Mouse (Mus musculus) olfactory bulb, adult 2 months (tissue): ENCODE data around the gene Specc1. TPM values are rescaled to one million over a fixed set of nuclear protein-coding genes. Genes with fewer than 3 reads are reported as not detected.

Experiments
- H3K27ac ChIP-seq: fragments of 200-500 bp; 2 replicates; pipeline ENCODE4 v1.5.1; 2012; ENCODE audit warnings: low read depth, low read length; ENCODE audit not compliant: insufficient read depth
- H3K4me1 ChIP-seq: fragments of 200-500 bp; 2 replicates; pipeline ENCODE4 v1.6.1; 2012; ENCODE audit warnings: low read length; ENCODE audit not compliant: control insufficient read depth, insufficient read depth
- H3K4me3 ChIP-seq: fragments of 200-500 bp; 2 replicates; pipeline ENCODE4 v1.5.1; 2012; ENCODE audit warnings: mild to moderate bottlenecking, low read depth, low read length, moderate library complexity; ENCODE audit not compliant: insufficient read depth
- CTCF ChIP-seq: fragments of 200-500 bp; IDR thresholded peaks from 2 replicates; pipeline ENCODE4 v1.5.1; 2012; ENCODE audit warnings: low read depth, mild to moderate bottlenecking, low read length, moderate library complexity; ENCODE audit not compliant: insufficient read depth
- POLR2A ChIP-seq: fragments of 200-500 bp; IDR thresholded peaks from 2 replicates; pipeline ENCODE4 v1.6.1; 2012; ENCODE audit warnings: mild to moderate bottlenecking, low read depth, low read length, moderate library complexity; ENCODE audit not compliant: insufficient read depth
- WGBS: fragments of 180-500 bp; shearing (Covaris S2); methylation state at CpG from one replicate; pipeline ENCODE4 v1.1.7; 2018; 5-methylcytosine and 5-hydroxymethylcytosine counted together
- polyA plus RNA-seq: library from polyadenylated mRNA; stranded (reverse); fragments of >200 nt; gene quantifications from 2 replicates; pipeline ENCODE4 v1.2.4, GENCODE M21; 2012; ENCODE audit warnings: low replicate concordance; ENCODE audit not compliant: missing spikeins, insufficient read depth, insufficient read length

The Specc1 gene
- polyA plus RNA-seq, 1 experiment, result not detected

DNA sequence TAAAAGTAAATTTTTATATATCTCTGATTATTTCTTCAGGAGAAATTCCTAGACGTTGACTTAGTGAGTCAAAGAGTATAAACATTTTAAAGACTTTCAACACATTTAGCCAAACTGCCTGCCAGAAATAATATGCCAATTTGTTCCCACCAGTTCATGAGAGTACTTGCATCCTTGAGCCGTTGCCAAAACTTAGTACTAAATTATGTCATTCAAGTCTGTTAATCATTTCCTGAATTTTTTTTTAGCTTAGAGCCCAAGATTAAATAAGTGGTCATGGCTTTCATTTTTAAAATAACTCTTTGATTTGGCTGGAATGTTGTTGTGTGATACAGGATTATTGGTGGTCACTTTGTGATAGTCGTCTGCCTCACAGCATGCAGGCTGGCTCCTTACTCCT, 163.3 kb downstream of the Specc1 start:
- Histone ChIP-seq H3K4me3 (no peak overlapping the region), H3K4me1 (no peaks in the 10 kb centered on the region), H3K27ac (no peak overlapping the region)
- TF ChIP-seq CTCF (no peak), POLR2A (no peak)
- 61% methylated on average over 3 of the region's 3 CpGs for whole genome bisulfite sequencing

DNA sequence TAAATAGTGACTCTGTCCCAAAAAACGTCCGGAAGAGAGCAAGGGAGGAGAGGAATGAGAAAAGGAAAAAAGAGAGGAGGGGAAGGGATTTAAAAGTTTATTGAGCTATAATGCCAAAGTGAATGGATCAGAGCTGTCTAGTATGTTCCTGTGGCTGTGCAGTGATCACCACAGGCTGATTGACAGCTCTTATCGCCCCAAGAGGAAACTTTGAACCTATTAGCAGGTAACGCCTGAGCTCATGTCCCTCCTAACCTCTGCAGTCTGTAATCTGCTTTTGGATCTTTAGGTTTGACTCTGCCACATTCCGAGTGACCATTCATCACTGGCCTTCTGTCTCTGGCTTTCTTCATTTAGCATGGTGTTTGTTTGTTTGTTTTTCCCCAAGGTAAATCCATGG, 164.8 kb downstream of the Specc1 start:
- H3K4me3 ChIP-seq, result no peak overlapping the region
- WGBS, result 87% methylated on average over 5 of the region's 5 CpGs
- no peak for TF ChIP-seq CTCF

GRCm38 (mm10) chr11:62127692-62128091, 171.1 kb downstream of the Specc1 start:
- Histone ChIP-seq H3K4me1 (no peaks in the 10 kb centered on the region), H3K27ac (no peak overlapping the region), H3K4me3 (no peak overlapping the region)
- TF ChIP-seq POLR2A, result no peak
- peak; percentile 55 for TF ChIP-seq CTCF
- WGBS, result 33% methylated on average over 3 of the region's 3 CpGs

More for the DNA sequence above, 164.8 kb downstream of the Specc1 start:
- H3K4me1 ChIP-seq, result no peaks in the 10 kb centered on the region
- H3K27ac ChIP-seq, result no peak overlapping the region

DNA sequence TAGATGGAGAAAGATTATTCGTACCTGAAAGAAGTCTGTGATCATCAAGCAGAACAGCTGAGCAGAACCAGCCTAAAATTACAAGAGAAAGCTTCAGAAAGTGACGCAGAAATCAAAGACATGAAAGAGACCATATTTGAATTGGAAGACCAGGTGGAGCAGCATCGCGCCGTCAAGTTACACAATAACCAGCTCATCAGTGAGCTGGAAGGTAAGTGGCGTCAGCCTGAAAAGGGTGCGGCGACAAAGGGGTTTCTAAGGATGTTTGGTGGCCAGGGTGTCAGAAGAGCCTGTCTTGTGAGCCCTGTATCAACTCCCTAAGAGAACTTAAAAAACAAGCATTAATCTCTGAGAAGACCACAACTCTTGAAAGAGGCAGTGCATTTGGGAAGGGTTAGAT, 171.6 kb downstream of the Specc1 start:
- Histone ChIP-seq H3K4me3 (no peak overlapping the region), H3K27ac (no peak overlapping the region), H3K4me1 (no peaks in the 10 kb centered on the region)
- no peak for TF ChIP-seq POLR2A
- WGBS, result 84% methylated on average over 8 of the region's 8 CpGs

- no peak overlapping the region for H3K27ac ChIP-seq
- H3K4me1 ChIP-seq, result no peaks in the 10 kb centered on the region
- H3K4me3 ChIP-seq, result no peak overlapping the region
- WGBS, result 75% methylated on average over 3 of the region's 3 CpGs
- no peak for TF ChIP-seq CTCF
- no peak for TF ChIP-seq POLR2A
Measured at GRCm38 (mm10) chr11:62130191-62130590, 173.6 kb downstream of the Specc1 start.

DNA sequence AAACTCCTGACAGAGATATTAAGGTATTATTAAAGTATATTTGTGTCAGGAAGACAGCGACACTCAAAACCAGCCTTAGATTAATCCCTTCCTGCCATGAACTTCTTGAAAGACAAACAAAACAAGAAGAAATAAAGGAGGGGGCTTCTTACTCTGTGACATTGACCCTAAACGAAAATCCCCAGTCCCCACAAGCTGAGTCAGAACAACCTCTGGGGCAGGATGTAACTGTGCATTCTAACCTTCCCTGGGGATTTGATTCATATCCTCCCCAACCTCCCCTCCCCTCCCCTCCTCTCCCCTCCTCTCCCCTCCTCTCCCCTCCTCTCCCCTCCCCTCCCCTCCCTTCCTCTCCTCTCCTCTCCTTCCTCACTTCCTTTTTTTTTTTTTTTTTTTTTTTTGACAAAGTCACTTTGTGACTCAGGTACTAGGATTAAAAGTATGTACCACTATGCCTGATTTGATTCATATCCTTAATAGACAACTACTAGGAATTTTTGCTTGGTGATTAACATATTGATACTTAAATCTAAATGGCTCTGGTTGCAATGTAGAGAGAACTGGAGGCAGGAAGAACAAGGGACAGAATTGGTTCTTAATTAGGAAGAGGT, 174.2 kb downstream of the Specc1 start:
- TF ChIP-seq CTCF (no peak), POLR2A (no peak)
- no peaks in the 10 kb centered on the region for H3K4me1 ChIP-seq
- H3K27ac ChIP-seq, result no peak overlapping the region
- no peak overlapping the region for H3K4me3 ChIP-seq
- 76% methylated on average over 2 of the region's 2 CpGs for WGBS

- H3K27ac ChIP-seq, result no peak overlapping the region
- no peaks in the 10 kb centered on the region for H3K4me1 ChIP-seq
- TF ChIP-seq CTCF (no peak), POLR2A (no peak)
- 94% methylated on average over 4 of the region's 4 CpGs for WGBS
- H3K4me3 ChIP-seq, result no peak overlapping the region
Measured at GRCm38 (mm10) chr11:62131601-62132000, 175.0 kb downstream of the Specc1 start.

DNA sequence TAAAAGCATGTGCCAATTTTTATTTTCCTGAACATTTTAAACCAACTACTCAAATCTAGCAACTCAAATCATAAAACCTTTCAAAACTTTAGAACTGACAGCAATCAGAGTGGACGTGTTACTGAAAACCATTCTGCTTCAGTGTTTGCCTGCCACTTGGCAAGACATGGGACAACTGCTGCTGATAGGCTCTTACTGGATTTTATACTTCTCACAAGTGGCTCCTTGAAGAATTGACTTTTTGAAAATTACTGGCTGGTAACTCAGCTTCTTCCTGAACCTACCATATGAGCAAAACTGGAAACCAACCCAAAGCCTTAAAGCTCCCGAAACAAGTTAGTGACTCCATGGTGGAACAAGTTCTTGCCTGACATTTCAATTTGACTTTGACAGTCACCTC, 177.6 kb downstream of the Specc1 start:
- WGBS, result 94% methylated on average over 2 of the region's 2 CpGs

DNA sequence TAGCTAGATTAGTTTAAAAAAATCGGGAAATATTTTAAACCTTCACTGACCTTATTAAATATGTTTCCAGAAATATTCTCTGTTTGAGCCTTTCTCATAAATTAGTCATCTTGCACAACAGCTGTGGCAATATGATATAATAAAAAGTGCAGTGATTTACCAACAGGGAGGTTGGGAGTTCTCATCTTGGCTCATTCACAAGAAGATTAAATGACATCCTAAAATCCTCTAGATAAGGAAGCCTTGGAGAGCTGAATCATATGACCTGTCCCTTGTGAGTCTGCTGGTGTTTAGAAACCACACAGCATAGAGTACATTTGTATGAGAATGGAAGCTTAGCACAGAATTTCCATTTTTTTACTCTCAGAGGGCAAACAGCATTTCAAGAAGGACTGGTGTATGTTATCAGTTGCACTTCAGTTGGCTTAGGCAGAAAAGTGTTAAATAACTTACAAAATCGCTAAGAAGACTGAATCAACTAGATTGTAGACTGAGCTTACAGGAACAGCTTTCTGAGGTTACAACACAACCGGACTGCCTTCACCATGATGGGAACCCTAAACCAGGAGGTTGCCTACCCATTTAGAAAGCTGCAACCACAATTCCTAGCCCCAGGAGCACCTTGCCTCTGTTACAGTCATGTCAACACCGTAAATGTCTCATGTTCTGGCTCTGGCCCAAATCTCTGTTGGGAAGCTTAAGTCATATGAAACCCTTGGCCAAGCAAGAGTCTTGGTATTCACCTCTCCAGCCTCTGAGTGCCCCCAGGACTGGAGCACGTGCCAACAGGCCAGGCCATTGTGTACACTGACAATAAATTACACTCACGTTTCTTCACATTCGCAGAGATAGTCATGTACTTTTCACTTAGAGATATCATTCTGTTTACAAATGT, 188.9 kb downstream of the Specc1 start:
- Histone ChIP-seq H3K4me1 (no peaks in the 10 kb centered on the region), H3K27ac (no peak overlapping the region), H3K4me3 (no peak overlapping the region)
- no peak for TF ChIP-seq CTCF
- no peak for TF ChIP-seq POLR2A
- 86% methylated on average over 7 of the region's 7 CpGs for WGBS

More for the DNA sequence above, 177.6 kb downstream of the Specc1 start:
- Histone ChIP-seq H3K4me3 (no peak overlapping the region), H3K4me1 (no peaks in the 10 kb centered on the region), H3K27ac (no peak overlapping the region)
- no peak for TF ChIP-seq POLR2A
- no peak for TF ChIP-seq CTCF

DNA sequence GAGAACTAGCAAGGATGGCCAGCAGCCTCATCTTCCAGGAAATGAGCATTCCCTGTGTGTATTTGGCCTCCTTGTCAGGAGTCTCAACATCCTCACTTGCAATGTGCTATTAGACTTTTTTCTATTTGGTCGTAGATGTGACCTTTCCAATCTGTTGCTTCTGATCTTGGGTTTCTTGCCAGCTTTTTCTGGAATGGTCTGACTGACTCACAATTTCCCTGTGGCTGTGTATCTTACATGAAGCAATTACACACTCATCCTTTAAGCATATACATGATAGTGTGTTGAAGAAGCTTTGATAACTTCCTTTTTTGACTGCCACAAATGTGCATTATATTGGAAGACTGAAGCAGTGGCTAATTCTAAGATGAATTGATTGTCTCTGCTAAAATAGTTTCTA, 190.1 kb downstream of the Specc1 start:
- H3K4me3 ChIP-seq, result no peak overlapping the region
- TF ChIP-seq POLR2A (no peak), CTCF (no peak)
- H3K4me1 ChIP-seq, result no peaks in the 10 kb centered on the region
- 82% methylated on average over 1 of the region's 1 CpGs for WGBS
- no peak overlapping the region for H3K27ac ChIP-seq
